Mouse (Mus musculus) retina, postnatal 1 day (tissue): ENCODE results near the gene Gm5105.

Experiments
- DNase-seq: peaks from one replicate; pipeline ENCODE4 v3.0.0-alpha.2; 2012

Gm5105 gene

DNA sequence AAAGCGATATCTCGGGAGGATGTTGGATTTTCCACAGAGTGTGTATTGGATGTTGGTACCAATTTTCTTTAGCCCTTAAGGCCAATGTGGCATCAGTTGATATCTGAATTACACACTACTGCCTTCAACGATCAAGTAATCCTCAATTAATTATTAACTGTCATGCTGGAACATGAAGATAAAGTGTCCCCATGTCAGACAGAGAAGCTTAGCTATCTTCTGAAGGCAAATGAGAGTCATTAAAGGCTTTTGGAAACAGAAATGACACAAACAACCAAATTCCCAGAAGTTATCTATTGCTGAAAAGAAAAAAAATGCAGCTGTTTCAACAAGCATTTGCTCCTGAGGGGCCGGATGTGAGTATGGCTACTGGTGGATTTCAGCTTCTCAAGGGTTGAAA lies 45.2 kb downstream of the Gm5105 start:
- DNase-seq: no peak

GRCm38 (mm10) chr3:138016810-138017209 lies 50.4 kb downstream of the Gm5105 start:
- DNase-seq: peak; percentile 36

DNA sequence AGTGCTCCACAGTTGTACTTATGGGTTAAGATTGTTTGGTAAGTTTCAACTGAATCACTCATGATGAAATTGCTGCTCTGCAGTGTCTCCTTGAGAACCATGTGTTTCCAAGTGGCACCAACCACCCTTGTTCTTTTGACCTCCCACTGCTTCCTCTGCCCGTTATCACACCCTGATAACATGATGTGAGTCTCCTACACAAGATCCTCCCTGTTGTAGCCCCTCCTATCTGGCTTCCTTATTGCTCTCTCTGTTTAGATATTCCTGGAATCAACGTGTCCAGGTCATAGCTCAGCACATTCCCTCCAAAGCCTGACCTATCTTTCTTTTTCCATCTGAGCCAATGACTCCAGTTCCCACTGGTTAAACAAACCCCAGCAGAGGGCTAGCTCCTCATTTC lies 52.5 kb downstream of the Gm5105 start:
- no peak for DNase-seq

DNA sequence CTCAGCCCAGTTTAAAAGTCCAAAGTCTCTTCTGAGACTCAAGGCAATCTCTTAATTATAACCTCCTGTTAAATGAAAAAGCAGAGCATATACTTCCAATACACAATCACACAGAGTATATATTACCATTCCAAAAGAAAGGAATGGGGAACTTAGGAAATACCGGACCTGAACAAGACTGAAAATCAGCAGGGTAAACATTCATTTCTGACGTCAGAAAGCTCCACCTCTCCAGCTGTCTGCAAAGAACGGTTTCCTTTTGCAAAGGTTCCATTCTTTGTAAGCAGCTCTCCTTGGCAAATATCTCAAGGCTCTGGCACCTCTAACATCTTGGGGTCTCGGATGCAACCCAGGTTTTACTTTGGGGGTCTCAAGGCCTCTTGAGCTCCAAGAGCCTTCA lies 54.8 kb downstream of the Gm5105 start:
- no peak for DNase-seq

GRCm38 (mm10) chr3:138008152-138008551 lies 59.0 kb downstream of the Gm5105 start:
- DNase-seq: no peak

DNA sequence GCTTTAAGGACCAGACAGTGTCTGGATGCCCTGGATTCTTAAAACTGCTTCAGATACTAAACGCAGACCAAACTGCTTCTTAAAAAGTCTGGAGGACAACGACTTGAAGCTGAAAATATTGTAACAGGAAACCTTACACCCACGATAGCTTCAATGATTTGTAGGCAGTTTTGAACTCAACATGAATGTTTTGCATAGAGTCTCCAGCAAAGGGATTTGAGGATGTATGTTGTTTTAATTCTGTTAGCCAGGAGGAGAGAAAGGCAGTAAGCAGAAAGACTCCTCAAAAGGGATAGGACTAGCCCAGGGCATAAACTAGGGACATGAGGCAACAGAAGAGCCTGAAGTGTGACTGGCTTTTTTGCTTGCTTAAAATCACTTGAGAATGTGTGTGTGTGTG lies 60.3 kb downstream of the Gm5105 start:
- DNase-seq: no peak

DNA sequence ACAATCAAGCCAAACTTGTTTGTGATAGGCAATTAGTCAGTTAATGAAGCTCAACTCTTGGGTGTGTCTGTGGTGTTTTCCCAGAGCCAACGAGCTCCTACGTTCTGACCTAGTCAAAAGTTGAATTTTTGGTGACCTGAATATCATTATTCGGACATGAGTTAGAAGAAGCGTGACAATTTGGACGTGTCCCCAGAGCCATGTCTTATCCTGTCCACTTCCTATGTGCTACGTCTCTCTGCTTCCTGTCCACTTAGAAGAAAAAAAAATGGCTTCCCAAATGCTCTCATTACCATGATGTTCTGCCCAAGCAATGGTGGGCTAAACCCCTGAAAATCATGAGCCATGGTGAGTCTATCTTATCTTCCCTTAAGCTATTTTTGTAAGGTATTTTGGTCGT lies 63.9 kb downstream of the Gm5105 start:
- DNase-seq: no peak

- DNase-seq: no peak
Observed at GRCm38 (mm10) chr3:138002545-138002944, 64.6 kb downstream of the Gm5105 start.

DNA sequence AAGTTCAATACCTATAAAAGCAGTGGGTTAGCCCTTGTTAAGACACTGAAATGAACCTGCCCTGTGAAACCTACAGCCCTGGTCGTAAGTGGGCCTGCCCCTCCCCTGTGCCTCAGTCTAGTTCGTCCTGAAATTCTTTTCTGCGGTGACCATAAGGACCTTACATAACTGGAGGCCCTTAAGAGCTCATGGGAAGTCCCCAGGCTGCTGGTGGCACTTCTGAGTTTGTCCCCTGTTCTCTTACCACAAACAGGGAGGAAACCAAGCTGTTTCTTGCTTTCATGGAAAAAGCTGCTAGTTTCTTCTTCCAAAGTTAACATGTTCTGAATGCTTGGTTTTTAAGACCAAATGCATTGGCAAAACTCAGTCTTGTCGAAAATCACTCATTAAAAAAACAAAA lies 65.3 kb downstream of the Gm5105 start:
- DNase-seq: no peak

- DNase-seq: peak; percentile 58
Observed at GRCm38 (mm10) chr3:138000724-138001069, 66.5 kb downstream of the Gm5105 start.

GRCm38 (mm10) chr3:138000062-138000723 lies 67.0 kb downstream of the Gm5105 start:
- no peak for DNase-seq

GRCm38 (mm10) chr3:137999224-137999790 lies 67.9 kb downstream of the Gm5105 start:
- DNase-seq: no peak
